Comparison of ENCODE assay signal across 9 mouse cellular contexts in the genomic region with DNA sequence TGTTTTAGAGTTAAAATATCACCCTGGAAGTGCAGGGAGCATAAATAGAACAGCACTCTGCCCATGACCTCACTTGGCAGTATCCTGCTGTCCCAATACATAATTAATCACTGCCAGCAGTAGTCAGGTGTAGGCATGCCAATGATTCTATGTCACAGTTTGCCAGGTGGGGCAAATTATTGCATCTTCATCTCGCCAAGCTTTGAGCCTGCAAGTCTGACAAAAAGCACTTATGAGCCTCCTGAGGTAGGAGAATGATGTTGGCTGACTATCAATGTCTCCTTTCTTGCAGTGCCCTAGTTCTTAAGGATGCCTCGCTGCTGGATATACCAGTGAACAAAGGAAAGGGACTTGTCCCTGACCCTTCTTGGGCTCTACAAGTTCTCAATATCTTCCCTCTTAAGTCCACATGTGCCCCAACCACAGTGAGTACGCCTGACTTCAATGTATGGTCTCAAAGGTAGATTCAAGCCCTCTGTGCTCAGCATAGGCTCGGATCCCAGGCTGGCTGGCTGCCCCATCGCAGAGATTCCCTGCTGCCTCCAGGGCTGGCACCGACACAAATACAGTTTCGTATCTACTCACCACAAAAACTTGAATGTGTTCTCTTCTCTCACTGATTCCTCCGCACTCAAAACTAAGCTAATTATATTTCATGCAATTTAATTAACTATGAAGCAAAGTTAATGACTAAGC.
A peak's percentile ranks its signal among the peaks of the same experiment; 100 is the strongest.
DNase-seq lines count a peak whose midpoint lies in the region; ATAC-seq lines count a peak whose summit lies in the region.
"Had no signal": no experiment of that assay in that cellular context is flagged by ENCODE, and none has a peak within 500 bp of the region (broad histone marks: within the 10 kb centered on the region; RNA-seq: fewer than 3 reads in every experiment).

No protein-coding gene starts in this region.

- H3K27me3 ChIP-seq in heart, embryonic 11.5 days (ENCODE audit: control insufficient read depth, insufficient read depth, low read length), result no peaks in the 10 kb centered on the region

- no peak overlapping the region for H3K27ac ChIP-seq in heart, embryonic 11.5 days (ENCODE audit: low read depth, low read length)

- WGBS in heart, embryonic 11.5 days (ENCODE audit: insufficient replicate concordance), result 75% methylated on average over 8 of the region's 8 CpGs

- H3K36me3 ChIP-seq in heart, embryonic 11.5 days (ENCODE audit: control insufficient read depth, insufficient read depth, low read length), result no peaks in the 10 kb centered on the region

- peaks cover 12% of the 10 kb centered on the region for H3K4me1 ChIP-seq in heart, embryonic 11.5 days (ENCODE audit: control insufficient read depth, insufficient read depth, low read length)

- DNase-seq in heart, adult 11 months, result peak; percentile 89
- peak; percentile 25 for DNase-seq in adipocyte (ENCODE audit: low spot score)
- DNase-seq in cerebellum, postnatal 36 days, result peak; percentile 69
- DNase-seq in heart, postnatal 4 days, result peak; percentile 64
- peak; percentile 78 for DNase-seq in right cerebral cortex, adult 18-20 months
- DNase-seq in spleen, postnatal 10 days (ENCODE audit: low spot score in 2 of 2), result no peak
- no peak for DNase-seq in lung, postnatal 36 days
- DNase-seq: lung, embryonic 14.5 days had no signal

- ATAC-seq in heart, embryonic 11.5 days (replicated peaks; ENCODE audit: insufficient number of reproducible peaks, low FRiP score, low TSS enrichment), result no peak

- H3K4me3 ChIP-seq in heart, embryonic 11.5 days (ENCODE audit: low read depth, low read length), result no peak overlapping the region

- H3K9me3 ChIP-seq in heart, embryonic 11.5 days (replicated peaks; ENCODE audit: control insufficient read depth, low read length), result no peaks in the 10 kb centered on the region

- no peak overlapping the region for H3K4me2 ChIP-seq in heart, embryonic 11.5 days
- H3K4me2 ChIP-seq: lung, embryonic 14.5 days had no signal

- no peak overlapping the region for H3K9ac ChIP-seq in heart, embryonic 11.5 days (ENCODE audit: low read depth, low read length)
- H3K9ac ChIP-seq: lung, embryonic 14.5 days had no signal

Comparison
In these comparisons a context has a peak if more than half of its experiments do, and no peak if none do; other contexts are left out.
1. DNase-seq: peak in heart, adult 11 months (single experiment), adipocyte (single experiment), cerebellum, postnatal 36 days (2 of 2), heart, postnatal 4 days (single experiment) and right cerebral cortex, adult 18-20 months (single experiment); none in spleen, postnatal 10 days (0 of 2) and lung, postnatal 36 days (single experiment).